Mouse (Mus musculus): ENCODE results near the gene Tmem39b. TPM values are rescaled to one million over a fixed set of nuclear protein-coding genes. Genes with fewer than 3 reads are reported as not detected.
"Not testable (repeated sequence)": the region's sequence is repeated elsewhere in the genome, so short reads cannot be mapped to it uniquely, and the experiment has no call there.

Tmem39b gene
- total RNA-seq (2021) = 1 to 10 TPM; 1.9 to 3.7 TPM
- long read RNA-seq, experiment 1, partial matches to known transcripts = 1 of 1 reads
- long read RNA-seq, experiment 1, other reads (novel, unspliced or antisense) = 0 of 1 reads
- long read RNA-seq, experiment 2 = 0 reads

DNA sequence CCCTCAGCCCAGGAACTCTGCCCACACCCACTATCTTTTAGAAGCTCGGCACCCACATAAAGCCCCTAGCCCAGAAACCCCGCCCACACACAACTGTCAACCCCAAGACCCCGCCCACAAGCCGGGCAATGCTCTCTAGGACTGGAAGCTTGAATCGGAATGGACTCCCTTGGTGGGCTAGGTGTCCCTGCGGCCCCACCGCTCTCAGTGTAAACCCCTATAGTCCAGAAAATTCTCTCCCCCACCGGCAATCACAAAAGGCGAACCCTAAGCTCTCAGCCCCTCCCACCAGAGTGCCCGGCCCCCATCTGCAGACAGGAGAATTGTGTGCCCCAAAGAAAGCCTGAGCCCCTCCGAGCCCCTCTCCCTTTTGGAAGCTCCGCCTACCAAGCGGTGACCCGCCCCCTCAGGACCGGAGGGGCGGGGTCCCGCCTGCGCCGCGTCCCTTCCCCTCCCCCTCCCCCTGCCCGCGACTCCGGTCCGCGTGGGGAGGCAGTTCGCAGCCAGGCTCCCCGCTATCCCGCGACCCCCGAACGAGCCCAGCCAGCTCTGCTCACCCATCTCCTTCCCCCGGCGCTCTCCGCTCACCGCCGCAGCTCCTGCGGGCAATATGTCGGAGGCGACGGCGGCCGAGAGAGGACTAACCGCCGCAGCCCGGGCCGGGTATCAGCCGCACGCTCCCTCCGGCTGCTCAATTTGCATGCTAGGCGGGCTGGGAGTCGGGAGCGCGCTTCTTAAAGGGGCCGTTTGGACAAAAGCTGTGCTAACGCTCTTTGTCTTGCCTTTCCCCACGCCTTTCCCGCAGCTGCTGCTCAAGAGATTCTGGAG is at the start of gene Tmem39b:
Gene Tmem39b, minus strand, starts transcription at position 681 of the 828 bp plus-strand sequence.
- peak; percentile 92 for DNase-seq
- intact Hi-C loops (cut with DNase I; ENCODE audit: low total_unique reads) = no loop called here

DNA sequence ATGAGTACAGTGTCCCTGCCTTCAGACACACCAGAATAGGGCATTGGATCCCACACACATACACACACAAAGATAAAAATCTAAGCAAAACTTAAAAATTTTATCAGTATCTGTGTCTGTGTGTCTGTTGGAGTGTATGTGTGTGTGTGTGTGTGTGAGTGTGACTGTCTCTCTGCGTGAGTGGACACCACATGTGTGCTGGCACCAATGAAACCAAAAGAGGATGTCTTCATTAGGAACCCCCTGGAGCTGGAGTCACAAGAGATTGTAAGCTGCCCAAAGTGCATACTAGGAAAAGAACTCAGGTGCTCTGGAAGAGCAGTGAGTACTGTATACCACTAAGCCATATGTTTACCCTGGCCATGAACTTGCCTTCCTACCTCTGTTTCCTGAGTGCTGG is 49.5 kb upstream of the Tmem39b start:
- intact Hi-C loops (cut with DNase I; ENCODE audit: low total_unique reads) = no loop called here
- DNase-seq = no peak

DNA sequence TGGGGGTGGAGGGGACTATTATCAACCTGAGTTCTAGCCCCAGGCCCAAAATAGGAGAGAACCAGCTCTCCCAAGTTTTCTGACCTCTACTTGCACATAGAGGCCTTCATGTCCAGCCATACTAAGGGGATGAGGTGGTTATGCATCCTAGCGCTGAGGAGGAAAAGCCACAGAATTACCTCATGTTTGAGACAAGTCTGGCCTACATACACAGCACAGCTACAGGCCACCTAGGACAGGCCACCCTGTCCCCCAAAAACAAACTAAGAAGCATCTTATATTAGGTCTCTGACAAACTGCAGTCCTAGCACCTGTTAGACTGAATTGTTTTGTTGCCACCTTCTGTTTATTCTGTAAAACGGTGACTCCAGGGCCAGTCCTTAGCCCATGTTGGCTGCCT is 46.9 kb upstream of the Tmem39b start:
- intact Hi-C loops (cut with DNase I; ENCODE audit: low total_unique reads) = no loop called here
- DNase-seq = no peak

DNA sequence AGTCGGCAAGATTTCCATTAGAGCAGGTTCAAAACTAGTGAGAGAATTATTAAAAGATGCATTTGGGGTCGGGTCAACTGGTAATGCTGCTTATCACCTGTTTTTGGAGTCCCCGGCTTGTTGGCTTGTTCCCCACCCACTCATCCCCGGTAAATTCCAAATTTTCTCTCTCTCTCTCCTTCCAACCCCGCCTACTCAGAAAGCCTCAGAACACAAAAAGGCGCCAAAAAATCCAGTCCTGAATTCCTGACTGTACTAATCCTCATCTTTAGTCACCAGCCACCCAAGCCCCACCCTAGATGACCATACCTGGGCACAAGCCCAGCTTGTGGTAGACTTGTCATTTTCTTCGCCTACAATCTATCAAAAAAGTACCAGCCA is 46.4 kb upstream of the Tmem39b start:
- intact Hi-C loops (cut with DNase I; ENCODE audit: low total_unique reads) = no loop called here
- DNase-seq = no peak

DNA sequence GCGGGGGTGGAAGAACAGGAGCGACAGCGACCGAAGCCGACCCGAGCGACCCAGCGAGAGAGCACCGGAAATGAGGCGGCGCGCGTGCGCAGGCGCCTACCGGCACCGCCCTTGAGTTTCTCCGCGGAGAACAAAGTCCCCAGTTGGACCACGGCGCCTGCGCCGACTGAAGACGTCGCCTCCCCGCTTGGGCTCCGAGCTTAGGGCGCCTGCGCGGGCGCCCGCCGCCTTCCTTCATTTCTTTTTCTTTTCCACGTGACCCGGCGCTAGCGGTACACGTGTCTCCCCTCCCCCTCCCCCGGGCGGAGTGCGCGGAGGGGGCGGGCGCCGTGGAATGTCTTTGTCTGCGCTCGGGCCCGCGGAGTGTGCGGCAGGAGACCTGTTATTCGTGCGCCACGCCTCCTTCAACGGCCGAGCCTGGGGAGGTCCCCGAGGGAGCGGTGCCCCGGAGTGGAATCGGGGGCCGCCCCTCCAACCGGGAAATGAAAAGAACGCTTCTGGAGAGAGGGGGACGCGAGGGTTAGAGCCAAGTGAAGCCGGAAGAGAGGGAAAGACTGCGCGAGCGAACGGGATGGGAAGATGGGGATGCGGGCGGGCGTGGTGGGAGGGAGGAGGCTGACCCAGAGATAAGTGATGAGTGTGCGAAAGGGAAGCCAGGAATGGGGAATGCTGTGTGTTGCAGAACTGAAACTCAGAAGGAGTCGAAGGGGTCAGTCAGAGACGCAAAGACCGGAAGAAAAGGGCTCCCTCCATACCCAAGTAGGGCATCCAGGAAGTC is 45.8 kb upstream of the Tmem39b start, which contains the start of gene Khdrbs1:
Gene Khdrbs1, minus strand, starts transcription at position 72 of the 778 bp plus-strand sequence.
- intact Hi-C loops (cut with DNase I; ENCODE audit: low total_unique reads) = no loop called here
- peak; percentile 97 for DNase-seq

DNA sequence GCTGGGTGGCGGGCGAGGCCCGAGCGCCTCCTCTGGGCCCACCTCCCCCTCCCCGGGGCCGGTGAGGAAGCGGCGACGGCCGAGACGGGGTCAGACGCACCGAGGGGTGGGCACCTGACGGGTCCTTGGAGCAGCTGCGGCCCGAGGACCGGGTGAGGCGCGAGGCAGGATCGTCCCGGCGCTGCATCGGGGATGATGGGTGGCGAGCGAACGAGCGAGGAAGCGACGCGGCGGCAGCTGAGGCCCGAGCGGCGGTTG is 45.3 kb upstream of the Tmem39b start:
- intact Hi-C loops (cut with DNase I; ENCODE audit: low total_unique reads) = no loop called here
- DNase-seq = no peak

DNA sequence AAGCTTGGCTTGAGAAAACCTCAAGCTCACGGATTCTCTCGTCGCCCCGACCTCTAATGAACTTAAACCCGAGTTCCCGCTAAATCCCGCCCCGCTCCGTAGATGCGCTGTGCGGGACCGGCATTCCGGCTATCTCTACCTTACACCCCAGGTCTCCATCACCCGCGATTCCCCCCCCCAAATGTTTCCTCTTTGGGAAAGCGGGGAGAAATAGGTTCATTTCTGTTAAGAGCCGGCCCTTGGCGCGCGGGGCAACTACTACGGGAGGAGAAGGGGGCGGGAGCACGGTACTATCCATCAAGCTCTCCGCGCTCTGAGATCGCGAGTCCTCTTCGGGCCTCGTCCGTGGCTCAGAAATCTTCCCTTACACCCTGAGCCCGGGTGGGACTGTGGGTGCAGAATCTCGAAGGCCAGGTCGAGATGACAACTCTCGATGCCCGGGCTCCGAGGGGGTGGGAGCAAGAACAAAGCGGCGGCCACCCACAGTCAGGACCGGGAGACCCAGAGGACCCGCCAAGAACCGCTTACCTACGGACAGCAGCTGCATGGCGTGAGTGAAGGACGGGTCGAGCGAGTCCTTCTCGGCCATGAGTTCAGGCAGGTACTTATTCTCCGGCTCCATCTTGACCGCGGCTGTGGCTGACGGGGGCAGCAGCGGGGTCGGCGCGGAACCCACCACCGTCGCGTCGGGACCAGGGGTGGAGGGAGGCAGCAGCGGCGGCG is 44.8 kb upstream of the Tmem39b start:
- intact Hi-C loops (cut with DNase I; ENCODE audit: low total_unique reads) = no loop called here
- peak; percentile 37 for DNase-seq

DNA sequence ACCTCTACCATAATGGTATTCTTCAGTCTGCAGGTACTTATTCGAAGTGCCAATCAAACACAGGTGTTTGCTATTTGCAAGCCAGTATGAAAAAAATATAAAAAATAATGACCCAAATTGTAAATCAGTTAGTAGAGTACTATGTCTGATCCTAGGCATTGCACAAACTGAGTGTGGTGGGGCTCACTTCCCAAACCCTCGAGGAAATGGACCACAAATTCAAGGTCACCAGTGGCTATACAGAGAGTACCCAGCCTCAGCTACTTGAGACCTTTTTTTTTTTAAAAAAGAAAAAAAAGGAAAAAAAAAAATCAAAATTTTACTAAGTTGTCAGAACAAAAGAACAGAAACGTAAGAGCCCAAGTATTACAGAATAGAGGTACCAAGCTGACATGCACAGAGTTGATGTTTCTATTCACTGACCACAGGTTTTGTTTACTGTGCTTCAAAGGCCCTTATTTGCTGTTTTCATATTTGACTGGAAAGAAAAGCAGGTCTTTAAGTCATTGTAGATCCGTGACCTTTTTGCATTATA is 42.5 kb upstream of the Tmem39b start:
- DNase-seq = no peak
- intact Hi-C loops (cut with DNase I; ENCODE audit: low total_unique reads) = no loop called here

DNA sequence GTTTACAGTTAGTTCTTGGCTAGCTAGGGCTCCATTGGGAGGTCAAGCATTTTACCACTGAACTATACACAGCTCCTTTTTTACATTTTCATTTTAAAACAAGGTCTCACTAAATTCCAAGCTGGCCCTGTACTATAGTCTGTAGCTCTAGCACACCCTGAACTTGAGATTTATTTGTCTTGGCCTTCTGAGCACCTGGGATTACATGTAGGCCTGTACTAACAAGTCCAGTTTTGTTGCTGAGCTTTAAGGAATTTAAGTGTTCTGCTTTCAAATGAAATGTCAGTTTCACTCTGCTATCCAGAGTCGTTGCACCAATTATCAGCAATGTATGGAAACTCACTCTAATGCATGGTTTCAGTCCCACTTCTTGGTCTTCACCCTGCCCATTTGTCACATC is 39.5 kb upstream of the Tmem39b start:
- intact Hi-C loops (cut with DNase I; ENCODE audit: low total_unique reads) = no loop called here
- DNase-seq = no peak

DNA sequence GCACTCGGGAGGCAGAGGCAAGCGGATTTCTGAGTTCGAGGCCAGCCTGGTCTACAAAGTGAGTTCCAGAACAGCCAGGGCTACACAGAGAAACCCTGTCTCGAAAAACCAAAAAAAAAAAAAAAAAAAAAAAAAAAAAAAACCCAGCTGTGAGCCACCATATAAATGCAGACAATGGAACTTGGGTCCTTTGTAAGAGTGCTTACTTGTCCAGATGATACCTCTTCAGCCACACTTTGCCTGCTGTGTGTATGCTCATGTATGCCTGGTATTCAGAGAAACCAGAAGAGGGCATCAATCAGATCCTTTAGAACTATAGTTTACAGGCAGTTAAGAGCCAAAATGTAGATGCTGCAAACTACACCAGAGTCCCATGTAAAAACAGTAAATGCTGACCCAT is 38.8 kb upstream of the Tmem39b start:
- intact Hi-C loops (cut with DNase I; ENCODE audit: low total_unique reads); DNase-seq: not testable (repeated sequence)

DNA sequence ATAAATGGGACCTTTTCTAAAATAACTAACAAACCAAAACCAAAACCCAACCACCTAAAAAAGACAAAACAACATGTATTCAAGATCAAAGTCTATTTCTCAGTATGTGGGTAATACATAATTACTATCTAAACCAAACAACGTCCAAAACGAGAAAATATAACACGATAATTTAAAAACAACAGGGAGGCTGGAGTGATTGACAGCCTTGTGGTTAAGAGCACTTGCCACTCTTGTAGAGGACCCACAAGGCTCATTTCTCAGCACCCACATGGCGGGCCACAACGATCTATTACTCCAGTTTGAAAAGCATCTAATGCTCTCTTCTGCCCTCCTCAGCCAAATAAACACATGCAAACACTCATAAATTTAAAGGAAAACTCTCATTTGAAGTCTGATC is 34.8 kb upstream of the Tmem39b start:
- intact Hi-C loops (cut with DNase I; ENCODE audit: low total_unique reads) = no loop called here
- DNase-seq = no peak

DNA sequence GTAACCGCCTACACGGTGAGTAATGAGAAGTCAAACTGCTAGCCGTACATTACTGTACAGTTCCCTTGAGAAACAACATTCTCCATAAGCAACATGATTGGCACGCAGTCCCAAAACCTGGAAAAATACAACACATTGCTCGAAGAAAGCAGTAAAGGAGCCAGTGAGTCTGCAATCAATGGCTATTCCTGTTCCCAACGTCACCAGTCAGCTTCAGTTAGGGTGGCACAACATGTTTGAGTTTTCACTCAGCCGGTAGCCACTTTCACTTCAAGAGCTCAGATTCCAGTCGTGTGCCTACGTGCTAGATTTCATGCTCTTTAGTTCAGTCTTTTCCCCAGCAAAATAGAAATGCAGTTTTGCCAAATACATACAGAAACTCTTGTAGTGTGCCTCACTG is 19.7 kb upstream of the Tmem39b start:
- intact Hi-C loops (cut with DNase I; ENCODE audit: low total_unique reads) = no loop called here
- no peak for DNase-seq

DNA sequence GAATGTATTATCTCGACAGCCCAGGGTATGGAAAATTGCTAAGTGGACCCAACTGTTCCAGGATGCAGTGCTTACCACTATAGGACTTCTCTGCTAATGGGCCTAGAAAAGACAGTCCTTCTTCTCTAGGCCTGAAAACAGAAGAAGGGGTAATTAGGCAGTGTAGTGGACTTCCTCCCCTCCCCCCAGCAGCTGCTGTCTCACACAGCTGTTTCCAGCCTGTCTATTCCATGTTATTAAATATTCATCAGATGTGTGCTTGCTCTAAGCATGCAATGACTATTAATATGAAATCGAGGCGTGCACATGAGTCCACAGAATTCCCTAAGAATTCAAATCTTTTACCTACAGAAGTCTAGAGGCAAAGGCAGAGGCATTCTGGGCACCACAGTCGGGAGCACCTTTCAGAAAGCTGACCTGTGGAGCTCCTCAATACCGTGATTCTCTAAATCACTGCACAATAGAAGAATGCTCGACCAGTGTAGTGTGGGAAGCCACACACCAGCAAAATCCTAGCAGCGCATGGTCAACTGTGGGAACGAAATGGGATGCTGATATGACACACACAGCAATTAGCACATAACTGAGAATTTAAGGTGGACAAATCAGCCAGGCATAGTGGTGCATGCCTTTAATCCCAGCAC is 13.0 kb upstream of the Tmem39b start:
- DNase-seq = peak; percentile 40

DNA sequence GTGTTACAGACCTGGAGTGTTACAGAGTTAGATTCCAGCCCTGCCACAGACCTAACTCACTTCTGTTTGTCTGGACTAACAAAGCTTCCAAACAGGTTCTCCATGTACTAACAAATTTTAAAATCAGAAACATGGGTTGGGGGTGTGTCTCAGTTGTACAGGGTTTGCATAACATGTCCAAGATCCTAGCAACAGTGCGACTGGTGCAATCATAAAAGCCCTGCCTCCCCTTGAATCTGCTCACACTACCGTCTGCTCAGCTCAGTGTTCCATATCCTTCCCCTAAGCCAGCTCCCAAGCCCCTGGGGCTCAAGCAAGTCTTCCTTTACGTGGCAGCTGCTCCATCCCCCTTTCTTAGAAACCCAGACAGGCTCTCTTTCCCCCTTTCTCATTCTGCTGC is 10.1 kb upstream of the Tmem39b start:
- DNase-seq = no peak
- intact Hi-C loops (cut with DNase I; ENCODE audit: low total_unique reads) = loop anchor here (10.0 kb wide), 2 partner anchors 78 to 228 kb away; no protein-coding TSS in a partner anchor

More for the DNA sequence above, 13.0 kb upstream of the Tmem39b start:
- intact Hi-C loops (cut with DNase I; ENCODE audit: low total_unique reads) = loop anchor here (10.0 kb wide), 2 partner anchors 75 to 225 kb away; no protein-coding TSS in a partner anchor

DNA sequence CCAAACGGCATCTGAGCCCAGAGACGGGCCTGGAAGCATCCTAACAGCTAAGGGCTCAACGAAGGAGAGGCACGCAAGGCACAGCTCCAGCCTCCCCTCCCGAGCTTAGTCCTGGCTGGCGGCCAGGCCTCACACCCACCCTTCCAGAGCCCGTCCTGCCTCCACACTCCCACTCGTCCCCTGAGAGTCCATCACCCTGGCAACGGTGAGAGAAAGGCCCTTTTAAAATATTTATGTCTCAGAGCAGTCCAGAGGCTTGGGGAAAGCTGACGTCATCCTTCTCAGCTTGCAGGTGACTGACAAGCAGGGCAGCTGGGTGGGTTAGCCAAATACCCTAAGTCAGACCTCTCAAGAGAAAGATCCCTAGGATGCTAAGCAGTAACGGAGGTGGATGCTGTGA is 5.8 kb upstream of the Tmem39b start:
- peak; percentile 53 for DNase-seq
- intact Hi-C loops (cut with DNase I; ENCODE audit: low total_unique reads) = loop anchor here (10.0 kb wide), 2 partner anchors 82 to 232 kb away; no protein-coding TSS in a partner anchor

DNA sequence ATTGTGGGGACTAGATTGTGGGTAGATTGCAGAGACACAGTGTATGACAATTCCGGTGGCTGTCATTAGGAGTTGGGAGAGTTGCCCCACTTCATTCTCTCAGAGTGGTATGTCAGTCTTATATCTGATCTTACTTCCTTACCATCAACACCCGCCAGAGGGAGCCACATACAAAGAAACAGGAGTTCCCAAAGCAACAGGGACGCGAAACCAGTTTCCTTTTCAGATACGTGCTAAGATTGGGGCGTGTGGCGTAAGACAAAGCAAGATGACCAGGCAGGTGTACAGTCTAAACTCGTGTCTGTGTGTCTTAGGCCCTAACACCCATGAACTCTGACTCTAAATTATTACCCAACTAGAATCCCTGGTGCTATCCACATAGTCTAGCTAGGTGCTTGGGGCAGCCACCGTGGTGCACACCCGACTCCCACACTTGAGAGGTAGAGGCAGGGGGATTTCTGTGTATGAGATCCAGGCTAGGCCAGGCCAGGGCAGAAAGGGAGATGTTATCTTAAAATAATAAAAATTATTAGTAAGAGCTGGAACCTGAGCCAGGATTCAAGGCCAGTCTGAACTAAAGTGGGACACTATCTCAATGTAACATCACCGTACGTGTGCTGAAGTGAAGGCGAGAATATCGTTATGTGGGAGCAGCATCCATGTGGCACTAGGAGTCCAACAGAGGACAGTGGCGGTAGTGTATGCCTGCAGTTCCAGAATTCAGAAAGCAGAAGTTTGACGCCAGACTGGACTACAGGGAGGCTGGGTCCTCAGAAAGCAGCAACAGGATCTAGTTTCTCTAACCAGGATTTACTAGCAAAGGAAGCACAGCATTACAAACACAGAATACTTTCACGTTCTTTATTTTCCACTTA is 5.1 kb upstream of the Tmem39b start:
- intact Hi-C loops (cut with DNase I; ENCODE audit: low total_unique reads) = loop anchor here (10.0 kb wide), 2 partner anchors 83 to 233 kb away; no protein-coding TSS in a partner anchor
- DNase-seq = peak; percentile 80

DNA sequence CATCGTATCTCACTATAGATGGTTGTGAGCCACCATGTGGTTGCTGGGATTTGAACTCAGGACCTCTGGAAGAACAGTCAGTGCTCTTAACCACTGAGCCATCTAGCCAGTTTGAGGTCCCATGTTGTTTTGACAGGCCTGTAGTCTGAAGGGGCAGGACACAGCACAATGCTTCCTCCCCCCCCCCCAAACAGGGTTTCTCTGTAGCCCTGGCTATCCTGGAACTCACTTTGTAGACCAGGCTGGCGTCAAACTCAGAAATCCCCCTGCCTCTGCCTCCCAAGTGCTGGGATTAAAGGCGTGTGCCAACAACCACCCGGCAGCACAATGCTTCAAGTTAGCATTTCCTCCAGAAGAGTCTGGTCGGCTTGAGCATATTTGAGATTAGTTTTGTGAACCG is 4.0 kb upstream of the Tmem39b start:
- intact Hi-C loops (cut with DNase I; ENCODE audit: low total_unique reads) = loop anchor here (10.0 kb wide), 2 partner anchors 84 to 234 kb away; no protein-coding TSS in a partner anchor
- not testable (repeated sequence) for DNase-seq

DNA sequence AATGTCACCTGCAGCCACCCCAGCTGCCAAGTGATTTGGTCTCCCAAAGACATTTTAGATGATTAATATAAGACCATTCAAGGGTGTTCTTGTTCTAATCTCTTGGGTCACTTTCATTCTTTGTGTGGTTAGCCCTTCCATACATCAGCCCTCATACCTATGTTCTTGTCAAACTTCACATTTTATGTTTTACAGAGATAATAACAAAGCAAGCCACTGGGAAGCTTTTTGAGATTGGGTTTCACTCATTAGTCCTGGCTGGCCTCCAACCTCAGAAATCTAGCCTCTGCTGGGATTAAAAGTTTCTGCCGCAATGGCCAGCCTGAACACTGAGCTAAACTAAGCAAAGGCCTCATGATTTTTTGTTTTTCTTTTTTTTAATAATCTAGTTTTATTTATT is 3.6 kb upstream of the Tmem39b start:
- no peak for DNase-seq
- intact Hi-C loops (cut with DNase I; ENCODE audit: low total_unique reads) = loop anchor here (10.0 kb wide), 2 partner anchors 85 to 235 kb away; no protein-coding TSS in a partner anchor

Data from gastrocnemius, postnatal 14 days (tissue).